Mouse (Mus musculus): ENCODE results near the gene Hecw1. TPM values are rescaled to one million over a fixed set of nuclear protein-coding genes. Genes with fewer than 3 reads are reported as not detected.

Hecw1 gene
- polyA plus RNA-seq (2012; rRNA removed), result 30.4 and 34.2 TPM in 2 replicates

- peak; percentile 92 for DNase-seq (ENCODE audit: low read depth)
- no peak for TF ChIP-seq CTCF (IDR thresholded peaks at IDR 0.05; ENCODE audit: borderline replicate concordance, extremely low read depth, insufficient read depth, insufficient read length)
- TF ChIP-seq POLR2A (IDR thresholded peaks at IDR 0.05; ENCODE audit: borderline replicate concordance, extremely low read depth, insufficient read depth, insufficient read length, poor library complexity, severe bottlenecking), result no peak; the same call in 1 of the 2 replicates
Measured at GRCm38 (mm10) chr13:14522906-14523269, at the start of gene Hecw1. Gene Hecw1 (minus strand): TSS chr13:14523228.

GRCm38 (mm10) chr13:14561336-14561735 is 38.3 kb upstream of the Hecw1 start:
- no peak for DNase-seq (ENCODE audit: low read depth)
- TF ChIP-seq POLR2A (IDR thresholded peaks at IDR 0.05; ENCODE audit: borderline replicate concordance, extremely low read depth, insufficient read depth, insufficient read length, poor library complexity, severe bottlenecking), result no peak
- no peak for TF ChIP-seq CTCF (IDR thresholded peaks at IDR 0.05; ENCODE audit: borderline replicate concordance, extremely low read depth, insufficient read depth, insufficient read length)

GRCm38 (mm10) chr13:14552628-14553027 is 29.6 kb upstream of the Hecw1 start:
- TF ChIP-seq POLR2A (IDR thresholded peaks at IDR 0.05; ENCODE audit: borderline replicate concordance, extremely low read depth, insufficient read depth, insufficient read length, poor library complexity, severe bottlenecking), result no peak
- no peak for TF ChIP-seq CTCF (IDR thresholded peaks at IDR 0.05; ENCODE audit: borderline replicate concordance, extremely low read depth, insufficient read depth, insufficient read length)
- DNase-seq (ENCODE audit: low read depth), result peak; percentile 16

- DNase-seq (ENCODE audit: low read depth), result no peak
Measured at GRCm38 (mm10) chr13:14542860-14543259, 19.8 kb upstream of the Hecw1 start.

GRCm38 (mm10) chr13:14522128-14522905 is 711 bp downstream of the Hecw1 start:
- TF ChIP-seq POLR2A (IDR thresholded peaks at IDR 0.05; ENCODE audit: borderline replicate concordance, extremely low read depth, insufficient read depth, insufficient read length, poor library complexity, severe bottlenecking) (peak; percentile 10; the same call in 1 of the 2 replicates), CTCF (IDR thresholded peaks at IDR 0.05; ENCODE audit: borderline replicate concordance, extremely low read depth, insufficient read depth, insufficient read length) (no peak)
- peak; percentile 94 for DNase-seq (ENCODE audit: low read depth)

More at GRCm38 (mm10) chr13:14542860-14543259, 19.8 kb upstream of the Hecw1 start:
- no peak for TF ChIP-seq CTCF (IDR thresholded peaks at IDR 0.05; ENCODE audit: borderline replicate concordance, extremely low read depth, insufficient read depth, insufficient read length)

GRCm38 (mm10) chr13:14521746-14522127 is 1.3 kb downstream of the Hecw1 start:
- no peak for TF ChIP-seq POLR2A (IDR thresholded peaks at IDR 0.05; ENCODE audit: borderline replicate concordance, extremely low read depth, insufficient read depth, insufficient read length, poor library complexity, severe bottlenecking)
- TF ChIP-seq CTCF (IDR thresholded peaks at IDR 0.05; ENCODE audit: borderline replicate concordance, extremely low read depth, insufficient read depth, insufficient read length), result no peak
- DNase-seq (ENCODE audit: low read depth), result peak; percentile 56

- no peak for DNase-seq (ENCODE audit: low read depth)
Measured at GRCm38 (mm10) chr13:14519605-14520004, 3.4 kb downstream of the Hecw1 start.

GRCm38 (mm10) chr13:14517478-14517877 is 5.5 kb downstream of the Hecw1 start:
- DNase-seq (ENCODE audit: low read depth), result peak; percentile 73
- no peak for TF ChIP-seq CTCF (IDR thresholded peaks at IDR 0.05; ENCODE audit: borderline replicate concordance, extremely low read depth, insufficient read depth, insufficient read length)
- TF ChIP-seq POLR2A (IDR thresholded peaks at IDR 0.05; ENCODE audit: borderline replicate concordance, extremely low read depth, insufficient read depth, insufficient read length, poor library complexity, severe bottlenecking), result no peak

More at GRCm38 (mm10) chr13:14519605-14520004, 3.4 kb downstream of the Hecw1 start:
- no peak for TF ChIP-seq CTCF (IDR thresholded peaks at IDR 0.05; ENCODE audit: borderline replicate concordance, extremely low read depth, insufficient read depth, insufficient read length)
- no peak for TF ChIP-seq POLR2A (IDR thresholded peaks at IDR 0.05; ENCODE audit: borderline replicate concordance, extremely low read depth, insufficient read depth, insufficient read length, poor library complexity, severe bottlenecking)

GRCm38 (mm10) chr13:14515106-14515505 is 7.9 kb downstream of the Hecw1 start:
- TF ChIP-seq POLR2A (IDR thresholded peaks at IDR 0.05; ENCODE audit: borderline replicate concordance, extremely low read depth, insufficient read depth, insufficient read length, poor library complexity, severe bottlenecking) (no peak), CTCF (IDR thresholded peaks at IDR 0.05; ENCODE audit: borderline replicate concordance, extremely low read depth, insufficient read depth, insufficient read length) (no peak)
- no peak for DNase-seq (ENCODE audit: low read depth)

- DNase-seq (ENCODE audit: low read depth), result no peak
- TF ChIP-seq POLR2A (IDR thresholded peaks at IDR 0.05; ENCODE audit: borderline replicate concordance, extremely low read depth, insufficient read depth, insufficient read length, poor library complexity, severe bottlenecking) (no peak), CTCF (IDR thresholded peaks at IDR 0.05; ENCODE audit: borderline replicate concordance, extremely low read depth, insufficient read depth, insufficient read length) (no peak)
Measured at GRCm38 (mm10) chr13:14513934-14514333, 9.1 kb downstream of the Hecw1 start.

- no peak for DNase-seq (ENCODE audit: low read depth)
- TF ChIP-seq POLR2A (IDR thresholded peaks at IDR 0.05; ENCODE audit: borderline replicate concordance, extremely low read depth, insufficient read depth, insufficient read length, poor library complexity, severe bottlenecking) (no peak), CTCF (IDR thresholded peaks at IDR 0.05; ENCODE audit: borderline replicate concordance, extremely low read depth, insufficient read depth, insufficient read length) (no peak)
Measured at GRCm38 (mm10) chr13:14506765-14507164, 16.3 kb downstream of the Hecw1 start.

GRCm38 (mm10) chr13:14500251-14500650 is 22.8 kb downstream of the Hecw1 start:
- DNase-seq (ENCODE audit: low read depth), result peak; percentile 35
- TF ChIP-seq POLR2A (IDR thresholded peaks at IDR 0.05; ENCODE audit: borderline replicate concordance, extremely low read depth, insufficient read depth, insufficient read length, poor library complexity, severe bottlenecking), result no peak

All from brain, embryonic 14.5 days (tissue).